Mouse (Mus musculus) urinary bladder, postnatal 14 days (tissue): ENCODE data around the gene Larp6.

ENCODE experiments used
- DNase-seq: peaks from one replicate; pipeline ENCODE4 v3.0.0; 2021; ENCODE audit warnings: low spot score

The Larp6 gene

GRCm38 (mm10) chr9:60712771-60713541 lies at the start of gene Larp6:
Gene Larp6 (plus strand): TSS chr9:60712989.
- DNase-seq = peak; percentile 37

GRCm38 (mm10) chr9:60664385-60664784 lies 48.4 kb upstream of the Larp6 start:
- no peak for DNase-seq

GRCm38 (mm10) chr9:60664866-60665265 lies 47.9 kb upstream of the Larp6 start:
- no peak for DNase-seq

- DNase-seq = no peak
Measured at GRCm38 (mm10) chr9:60665535-60665934, 47.3 kb upstream of the Larp6 start.

- DNase-seq = no peak
Measured at GRCm38 (mm10) chr9:60668886-60669285, 43.9 kb upstream of the Larp6 start.

- DNase-seq = no peak
Measured at GRCm38 (mm10) chr9:60672568-60672967, 40.2 kb upstream of the Larp6 start.

- DNase-seq = no peak
Measured at GRCm38 (mm10) chr9:60674780-60675179, 38.0 kb upstream of the Larp6 start.

- DNase-seq = no peak
Measured at GRCm38 (mm10) chr9:60676429-60676828, 36.4 kb upstream of the Larp6 start.

GRCm38 (mm10) chr9:60678913-60679312 lies 33.9 kb upstream of the Larp6 start:
- no peak for DNase-seq

GRCm38 (mm10) chr9:60681005-60681404 lies 31.8 kb upstream of the Larp6 start:
- DNase-seq = no peak

- no peak for DNase-seq
Measured at GRCm38 (mm10) chr9:60682753-60683152, 30.0 kb upstream of the Larp6 start.

GRCm38 (mm10) chr9:60687415-60687814 lies 25.4 kb upstream of the Larp6 start:
- no peak for DNase-seq

- peak; percentile 92 for DNase-seq
Measured at GRCm38 (mm10) chr9:60687891-60688324, 24.9 kb upstream of the Larp6 start, which contains the start of gene Lrrc49. Gene Lrrc49 (minus strand): TSS chr9:60688158.

- peak; percentile 32 for DNase-seq
Measured at GRCm38 (mm10) chr9:60692624-60693023, 20.2 kb upstream of the Larp6 start.

- no peak for DNase-seq
Measured at GRCm38 (mm10) chr9:60693986-60694385, 18.8 kb upstream of the Larp6 start.

- DNase-seq = no peak
Measured at GRCm38 (mm10) chr9:60696271-60696985, 16.4 kb upstream of the Larp6 start.

GRCm38 (mm10) chr9:60699581-60700231 lies 13.1 kb upstream of the Larp6 start:
- DNase-seq = no peak

- no peak for DNase-seq
Measured at GRCm38 (mm10) chr9:60707594-60707993, 5.2 kb upstream of the Larp6 start.

GRCm38 (mm10) chr9:60708606-60709005 lies 4.2 kb upstream of the Larp6 start:
- DNase-seq = no peak

GRCm38 (mm10) chr9:60709721-60710120 lies 3.1 kb upstream of the Larp6 start:
- no peak for DNase-seq

- no peak for DNase-seq
Measured at GRCm38 (mm10) chr9:60712011-60712410, 778 bp upstream of the Larp6 start.

GRCm38 (mm10) chr9:60713616-60714015 lies 827 bp downstream of the Larp6 start:
- no peak for DNase-seq

- no peak for DNase-seq
Measured at GRCm38 (mm10) chr9:60714191-60714590, 1.4 kb downstream of the Larp6 start.
